Mouse (Mus musculus) c-Kit-negative CD71-positive TER-119-positive erythroid progenitor cells, embryonic 14.5 days (primary cell): ENCODE measurements at regions not wholly inside any gene's neighbourhood (a gene's known extent, or its start where the extent isn't known, plus 50 kb on each side); places are given as distances from the start of the nearest gene placed in this dataset.

ENCODE experiments used
- DNase-seq: peaks from one replicate; pipeline ENCODE4 v3.0.0-alpha.2; 2013; ENCODE audit warnings: low read depth, low spot score

DNA sequence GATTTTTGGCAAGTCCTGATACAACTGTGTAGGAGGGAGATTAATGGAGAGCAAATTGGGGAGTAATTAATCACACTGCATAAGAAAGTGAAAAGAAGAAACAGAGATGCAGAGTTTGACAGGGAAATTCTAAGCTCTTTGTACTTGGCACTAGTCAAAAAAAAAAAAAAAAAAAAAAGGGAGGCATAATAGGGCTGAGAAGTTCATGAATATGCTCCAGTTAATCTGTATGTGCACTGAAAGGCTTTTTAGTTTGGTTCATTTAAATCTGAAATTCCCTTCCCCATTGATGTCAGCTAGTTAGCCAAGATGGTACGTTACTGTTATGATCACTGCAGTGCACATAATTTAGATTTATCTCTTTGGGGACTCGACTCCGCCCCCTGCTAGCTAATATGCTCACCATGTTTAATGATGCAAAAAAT, 470.8 kb upstream of the Map3k7 start:
- no peak for DNase-seq

DNA sequence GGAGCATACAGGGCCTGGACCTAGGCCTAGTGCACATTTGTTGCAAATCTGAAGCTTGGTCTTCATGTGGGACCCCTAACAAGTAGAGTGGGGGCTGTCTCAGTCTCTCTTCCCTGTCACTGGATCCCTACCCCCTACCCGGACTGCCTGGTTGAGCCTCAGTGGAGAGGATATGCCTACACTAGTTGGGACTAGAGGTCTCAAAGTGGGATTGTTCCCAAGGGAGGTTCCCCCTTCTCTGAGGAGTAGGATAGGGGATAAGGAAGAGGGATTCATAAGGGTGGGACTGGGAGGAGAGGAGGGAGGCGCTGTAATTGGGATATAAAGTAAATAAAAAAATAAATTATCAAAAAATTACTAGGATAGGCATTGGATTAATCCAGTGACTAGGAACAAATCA, 464.0 kb upstream of the Map3k7 start:
- no peak for DNase-seq

DNA sequence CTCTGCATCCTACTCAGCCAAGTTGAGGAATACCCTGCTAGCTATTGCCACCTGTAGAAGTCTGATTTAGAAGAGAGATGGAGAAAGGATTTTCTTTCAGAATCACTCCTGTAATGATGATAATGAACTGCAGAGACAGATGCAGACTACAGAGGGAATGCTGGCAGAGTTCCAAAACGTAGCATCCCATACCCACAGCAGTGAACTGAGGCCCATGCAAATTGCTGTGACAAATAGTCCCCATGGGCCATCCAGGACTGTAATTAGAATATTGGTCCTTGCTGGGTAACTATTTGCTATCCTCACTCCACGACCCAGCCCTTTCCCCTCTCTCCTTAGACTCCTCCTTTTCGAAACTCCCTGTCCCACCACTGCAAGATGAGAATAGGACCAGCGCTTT, 463.5 kb upstream of the Map3k7 start:
- no peak for DNase-seq

DNA sequence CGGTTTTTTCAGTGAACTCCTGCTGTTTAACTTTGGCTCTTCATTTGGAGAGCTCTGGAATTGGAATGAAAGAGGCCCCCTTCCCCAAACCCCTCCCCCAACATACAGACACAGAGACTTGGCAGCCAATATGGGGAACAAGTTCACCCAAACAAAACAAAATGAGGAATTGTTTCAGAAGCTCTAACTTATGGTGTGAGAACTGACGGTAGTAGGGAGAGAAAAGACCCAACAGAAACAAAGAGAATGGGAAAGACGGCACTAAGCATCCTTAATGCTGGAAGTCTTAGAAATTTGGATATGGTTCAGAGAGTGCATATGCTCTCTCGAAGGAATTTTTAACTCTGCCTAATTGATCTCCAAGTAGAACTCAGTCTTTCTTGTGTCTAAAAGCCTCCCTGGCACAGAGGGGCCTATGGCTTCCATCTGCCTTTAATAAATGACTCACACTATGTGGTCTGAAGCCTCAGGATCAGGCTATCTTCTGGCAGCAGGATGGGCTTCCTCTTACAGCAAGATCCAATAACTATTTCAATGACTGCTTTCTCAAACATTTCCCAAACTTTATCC, 438.2 kb upstream of the Map3k7 start:
- DNase-seq, result no peak

DNA sequence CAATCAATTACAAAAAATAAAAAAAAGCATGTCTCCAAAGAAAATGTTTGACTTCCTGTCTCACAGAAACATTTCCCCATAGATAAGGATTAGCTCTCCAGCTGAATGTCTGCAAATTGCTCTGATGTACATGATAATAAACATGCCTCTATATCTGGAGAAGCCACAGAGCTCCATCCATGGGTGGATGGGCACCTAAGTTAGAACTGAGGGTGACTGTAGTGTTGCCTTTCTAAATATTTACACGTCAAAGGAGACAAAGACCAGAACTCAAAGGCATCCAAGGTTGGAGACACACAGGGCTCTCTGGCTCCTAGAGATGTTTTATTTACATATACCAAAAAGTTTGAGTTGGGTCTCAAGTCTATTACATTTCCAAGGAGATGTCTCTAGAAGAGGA, 427.1 kb upstream of the Map3k7 start:
- no peak for DNase-seq

DNA sequence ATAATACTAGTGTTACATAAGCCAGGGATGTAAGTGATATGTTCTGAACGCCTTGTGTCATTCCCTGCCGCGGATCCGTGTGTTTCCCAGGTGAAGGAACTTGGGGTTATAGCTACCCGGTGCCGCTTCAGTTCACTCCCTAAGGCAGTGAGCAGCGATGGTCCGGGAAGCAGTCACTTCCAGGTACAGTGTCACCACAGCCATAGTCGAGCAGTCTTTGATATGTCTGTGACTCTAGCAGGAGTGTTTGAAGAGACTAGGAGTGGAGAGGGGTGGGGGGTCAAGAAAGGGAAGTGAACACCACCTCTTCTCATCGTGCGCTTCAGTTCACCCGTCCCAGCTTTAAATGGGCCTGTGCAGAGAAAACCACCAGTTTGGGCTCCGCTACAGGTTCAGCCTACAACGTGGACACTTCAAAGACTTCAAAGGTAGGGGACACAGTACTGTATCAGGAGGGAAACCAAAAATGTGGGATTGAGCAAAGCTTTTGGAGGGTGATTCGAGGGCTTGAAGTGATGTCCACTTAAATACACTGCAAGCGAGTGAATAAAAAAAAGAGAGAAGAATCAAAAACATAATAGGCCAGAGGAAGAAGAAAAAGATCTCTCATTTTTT, 410.0 kb upstream of the Map3k7 start:
- DNase-seq, result no peak

DNA sequence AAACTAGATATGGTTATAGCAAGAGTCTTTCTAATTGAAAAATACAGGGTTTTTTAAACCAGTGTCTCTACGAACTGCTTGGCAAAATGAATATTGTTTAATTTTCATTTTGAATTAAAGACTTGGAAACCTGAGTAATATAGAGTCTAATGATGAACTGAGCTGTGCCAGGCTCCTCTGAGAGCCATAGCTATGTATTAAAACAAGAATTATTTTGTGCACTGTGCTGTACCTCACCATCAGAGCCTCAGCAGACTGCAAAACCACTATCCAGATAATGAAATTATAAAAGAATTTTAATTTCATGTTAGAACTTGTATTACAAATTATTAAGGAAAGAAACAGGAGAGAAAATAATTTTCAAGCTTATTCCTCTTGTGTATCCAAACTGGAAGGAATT, 408.8 kb upstream of the Map3k7 start:
- DNase-seq, result no peak

DNA sequence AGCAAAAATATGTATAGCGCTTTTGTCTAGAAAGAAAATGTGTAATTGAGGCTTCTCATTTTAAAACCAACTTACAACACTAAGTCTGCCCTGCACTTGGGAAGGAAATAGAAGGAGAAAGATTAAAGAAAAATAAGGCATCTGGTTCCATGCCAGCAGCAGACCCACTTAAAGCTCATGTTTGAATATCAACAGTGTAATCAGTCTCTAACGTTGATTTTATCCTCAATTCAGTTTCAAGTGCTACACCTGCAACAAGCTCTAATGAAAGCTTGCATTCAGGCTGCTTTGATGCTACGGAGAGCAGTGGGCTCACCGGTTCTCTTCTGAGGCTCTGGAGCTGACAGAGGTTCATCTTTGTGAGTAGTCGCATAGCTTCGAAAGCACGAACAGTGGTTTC, 406.6 kb upstream of the Map3k7 start:
- DNase-seq, result no peak

DNA sequence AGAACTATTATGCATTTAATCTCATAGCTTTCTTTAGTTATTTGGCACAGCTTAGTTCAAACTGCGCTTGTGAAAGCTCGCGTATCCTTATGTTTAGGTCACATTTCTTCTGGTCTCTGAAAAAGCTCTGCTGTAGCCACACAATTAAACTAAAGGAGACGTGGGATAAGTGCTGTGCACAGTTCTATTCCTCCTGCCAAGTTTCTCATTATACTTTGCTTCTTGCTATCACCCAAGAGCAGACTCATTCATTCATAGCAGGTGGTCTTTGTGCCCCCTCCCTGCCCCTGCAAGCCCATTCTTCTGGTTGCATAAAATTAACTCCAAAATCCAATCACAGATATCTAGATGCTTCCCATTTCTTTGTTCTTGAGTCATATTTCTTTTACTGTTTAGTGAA, 403.6 kb upstream of the Map3k7 start:
- no peak for DNase-seq

DNA sequence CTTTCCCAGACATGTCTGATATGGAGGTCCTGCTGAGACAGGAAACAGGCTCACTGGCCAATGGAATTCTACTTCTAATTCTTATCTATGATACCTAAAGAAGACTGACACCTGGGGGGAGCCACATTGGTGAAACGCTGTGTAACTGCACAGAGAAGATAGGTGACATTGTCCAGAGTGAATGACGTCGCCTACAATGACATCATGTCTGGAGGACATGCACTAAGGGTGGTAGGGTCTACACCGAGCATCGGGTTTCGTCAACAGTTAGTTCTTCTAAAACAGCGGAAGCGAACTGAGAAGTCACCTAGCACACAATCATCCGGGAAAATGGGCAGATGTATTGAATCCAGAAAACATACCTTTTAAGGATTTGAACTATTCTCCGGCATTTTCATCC, 402.7 kb upstream of the Map3k7 start:
- DNase-seq, result no peak

DNA sequence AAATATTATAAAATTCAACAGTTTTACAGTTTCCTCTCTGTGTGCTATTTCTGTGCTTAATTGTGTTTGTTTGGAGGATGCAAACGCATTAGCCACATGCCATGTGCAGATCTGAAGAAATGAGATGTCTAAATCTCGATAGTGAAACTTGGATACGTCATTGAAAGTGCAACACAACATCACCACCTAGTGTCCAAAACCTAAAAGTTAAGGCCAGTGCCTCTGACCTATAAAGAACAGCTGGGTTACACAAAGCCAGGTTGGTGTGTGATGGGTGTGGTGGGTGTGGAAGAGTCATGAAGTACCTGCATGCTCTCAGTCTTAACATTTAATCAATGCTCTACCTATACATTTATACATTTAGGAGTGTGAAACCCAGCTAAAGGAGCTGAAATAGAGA, 402.1 kb upstream of the Map3k7 start:
- no peak for DNase-seq

DNA sequence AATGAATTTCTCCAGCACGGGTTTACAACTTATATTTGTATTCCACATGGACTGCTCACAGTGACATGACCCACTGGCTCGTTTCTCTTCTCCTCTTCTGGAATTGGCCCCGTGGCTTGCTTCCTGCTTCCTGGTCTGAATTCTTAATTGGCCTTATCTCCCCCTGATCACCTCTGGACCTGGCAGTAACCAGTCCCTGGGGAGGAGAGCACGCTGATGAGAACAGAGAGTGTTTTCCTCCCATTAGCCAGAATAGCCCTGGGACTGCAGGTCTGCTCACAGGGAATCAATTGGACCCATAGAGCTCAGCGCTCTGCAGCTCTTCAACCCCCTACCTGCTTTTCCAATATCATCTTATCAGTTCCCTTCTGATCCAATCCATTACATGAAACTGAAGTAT, 397.7 kb upstream of the Map3k7 start:
- no peak for DNase-seq

DNA sequence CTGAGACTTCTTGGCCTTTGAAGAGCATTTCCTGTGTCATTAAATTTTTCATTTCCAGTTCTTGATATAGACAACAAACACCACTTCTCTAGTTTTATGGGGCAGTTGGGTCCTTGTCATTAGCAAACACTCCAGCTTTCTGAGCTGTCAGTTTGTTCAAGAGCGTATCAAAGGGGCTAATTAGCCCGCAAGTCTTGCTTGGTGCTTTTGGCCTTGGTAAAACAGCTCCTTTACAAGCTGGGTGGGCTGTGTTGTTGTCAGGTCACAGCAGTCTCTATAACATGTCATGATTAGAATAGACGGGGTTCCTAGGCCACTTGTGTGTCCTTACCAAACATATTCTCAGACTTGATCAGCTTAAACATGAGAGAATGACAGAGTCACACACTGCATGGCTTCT, 397.1 kb upstream of the Map3k7 start:
- no peak for DNase-seq

DNA sequence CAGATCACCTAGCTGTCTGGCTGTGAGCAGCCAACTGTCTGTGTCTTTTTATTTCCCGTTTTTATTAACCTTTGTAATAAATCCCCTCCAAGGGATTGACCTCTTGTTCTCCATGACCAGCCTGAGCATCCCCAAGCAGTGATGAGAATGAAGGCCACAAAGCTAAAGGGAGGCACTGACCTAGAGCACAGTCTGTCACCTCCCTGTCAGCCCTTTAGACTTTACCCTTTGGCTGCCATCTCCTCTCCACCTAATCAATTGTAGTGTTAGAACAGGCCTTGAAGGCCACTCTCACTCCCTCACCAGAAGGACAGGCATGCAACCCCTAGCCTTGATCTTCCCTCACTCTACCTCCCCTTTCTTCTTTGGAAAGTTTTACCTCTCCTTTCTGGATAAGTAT, 394.2 kb upstream of the Map3k7 start:
- no peak for DNase-seq

DNA sequence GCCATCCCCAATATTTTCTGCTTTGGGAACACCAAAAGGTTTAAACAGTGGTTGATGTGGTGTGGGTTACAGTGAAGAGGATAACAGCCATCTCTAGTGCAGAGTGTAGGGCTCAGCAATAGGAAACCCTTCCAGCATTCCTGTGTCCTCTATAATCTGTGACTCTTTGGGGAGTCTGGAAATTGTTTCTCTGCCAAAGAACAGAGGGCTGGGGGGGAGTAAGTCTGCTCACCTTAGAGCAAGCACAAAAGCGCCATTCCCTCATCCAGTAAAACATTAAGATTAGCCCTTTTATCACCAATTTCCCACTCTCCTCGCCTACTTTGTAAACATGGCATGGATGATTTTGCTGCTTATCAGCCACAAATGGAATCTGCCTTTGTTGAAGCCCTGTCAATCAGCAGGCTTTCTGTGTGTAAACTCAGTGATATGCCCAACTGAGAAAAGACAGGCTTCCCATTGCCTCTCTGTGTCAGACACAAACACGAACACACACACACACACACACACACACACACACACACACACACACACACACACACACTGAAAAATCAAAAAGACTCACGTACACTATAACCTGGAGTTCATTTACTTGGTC, 386.8 kb upstream of the Map3k7 start:
- DNase-seq, result no peak

DNA sequence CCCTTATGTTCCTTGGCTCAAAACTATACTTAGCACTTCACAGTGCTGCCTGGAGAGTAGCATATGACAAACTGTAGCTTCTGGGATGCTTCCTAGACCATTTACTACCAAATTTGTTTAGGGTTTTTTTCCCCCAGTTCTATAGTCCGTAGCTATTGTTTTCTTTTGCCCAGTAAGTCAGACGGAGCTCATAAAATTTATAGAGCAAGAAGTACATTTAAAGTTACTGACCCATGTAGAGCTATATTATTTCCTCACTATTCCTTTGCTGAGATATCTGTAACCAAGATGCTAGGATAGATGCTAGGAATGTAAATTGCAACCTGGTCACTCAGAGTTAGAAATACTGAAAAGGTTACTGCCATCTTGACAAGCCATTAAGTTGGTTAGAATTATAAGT, 380.4 kb upstream of the Map3k7 start:
- no peak for DNase-seq

DNA sequence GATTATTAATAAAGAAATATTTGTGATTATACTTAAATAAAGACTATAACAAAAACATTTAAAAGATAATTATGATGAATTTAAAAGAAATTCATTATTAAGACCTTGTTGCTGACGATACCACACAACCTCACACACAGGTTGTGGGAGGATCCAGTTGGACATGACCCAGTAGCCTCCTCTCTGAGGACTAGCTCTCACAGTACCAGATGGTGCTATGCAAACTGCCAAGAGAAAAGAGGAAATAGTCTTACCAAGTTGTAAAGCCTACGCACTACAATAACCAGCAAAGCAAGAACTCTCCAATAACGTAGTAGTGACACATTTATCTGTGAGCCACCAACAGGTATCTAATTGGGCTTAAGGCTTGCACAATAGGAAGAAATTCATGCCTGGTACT, 379.7 kb upstream of the Map3k7 start:
- no peak for DNase-seq

DNA sequence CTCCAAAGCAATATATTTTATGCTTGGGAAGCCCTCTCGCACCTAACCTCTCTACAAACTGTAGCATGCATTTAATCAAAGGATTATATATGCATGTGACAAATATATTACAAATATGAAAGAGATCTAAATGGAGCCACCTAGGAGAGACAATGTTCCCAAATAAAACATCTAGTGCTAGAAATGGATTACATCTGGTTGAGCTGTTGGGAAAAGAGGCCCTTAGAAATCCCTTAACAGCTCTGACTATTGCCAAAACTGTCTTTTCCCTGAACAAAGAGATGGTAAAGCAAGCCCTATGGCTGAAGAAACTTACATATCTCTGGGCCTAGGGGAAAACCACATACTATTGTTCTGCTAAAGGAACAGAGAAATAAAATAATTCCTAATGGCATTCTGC, 369.8 kb upstream of the Map3k7 start:
- no peak for DNase-seq

DNA sequence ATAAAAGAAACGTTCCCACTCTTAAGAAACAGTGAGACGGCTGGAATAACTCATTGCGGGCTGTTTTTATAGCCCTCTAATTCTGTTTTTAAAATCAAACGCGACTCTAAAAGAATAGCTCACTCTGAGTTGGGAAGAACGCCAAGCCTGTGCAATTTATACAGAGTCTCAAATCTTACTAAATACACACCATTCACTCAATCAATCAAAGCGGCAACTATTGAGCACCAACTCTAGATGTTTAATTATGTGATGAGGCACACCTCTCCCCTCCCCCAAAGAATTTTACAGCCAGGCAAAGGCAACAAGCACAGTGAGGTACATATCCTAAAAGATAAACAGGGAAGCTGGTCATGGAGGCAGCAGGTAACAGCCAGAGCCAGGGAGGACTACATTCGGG, 362.4 kb upstream of the Map3k7 start:
- no peak for DNase-seq

DNA sequence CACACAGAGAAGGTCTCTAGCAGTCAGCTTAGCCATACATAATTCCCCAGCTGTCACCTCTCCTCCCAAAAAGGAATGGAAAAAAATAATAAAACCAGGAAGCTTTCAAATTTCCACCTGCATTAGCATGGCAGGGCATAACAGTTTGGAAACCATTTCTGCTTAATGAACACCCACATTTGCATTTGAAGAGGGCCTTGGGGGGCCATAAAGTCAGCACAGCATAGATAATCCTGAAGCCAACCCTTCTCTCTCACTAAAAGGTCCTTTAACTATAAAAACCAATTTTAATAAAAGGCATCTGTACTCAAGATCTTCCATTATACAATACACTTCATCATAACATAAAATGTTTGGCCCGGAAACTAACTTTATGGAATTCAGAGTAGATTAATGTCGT, 360.1 kb upstream of the Map3k7 start:
- no peak for DNase-seq

DNA sequence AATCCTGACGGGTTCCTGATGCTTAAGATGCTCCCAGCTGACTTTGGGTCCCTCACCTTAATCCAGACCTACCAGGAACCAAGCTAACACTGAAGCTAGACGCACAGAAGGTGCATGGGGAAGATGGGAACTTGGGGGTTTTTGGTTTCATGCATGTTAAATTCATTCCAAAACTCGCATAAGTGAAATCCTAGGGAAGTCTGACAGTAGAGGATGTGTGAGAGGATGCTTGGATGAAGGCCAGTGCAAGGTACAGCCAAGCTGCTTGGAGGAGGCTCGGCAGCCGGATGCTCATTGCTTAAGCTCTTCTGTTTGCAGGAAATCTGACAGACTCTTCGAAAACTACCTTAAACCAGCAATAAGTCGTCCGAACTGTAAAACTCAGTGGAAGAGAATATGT, 355.1 kb upstream of the Map3k7 start:
- DNase-seq, result no peak

DNA sequence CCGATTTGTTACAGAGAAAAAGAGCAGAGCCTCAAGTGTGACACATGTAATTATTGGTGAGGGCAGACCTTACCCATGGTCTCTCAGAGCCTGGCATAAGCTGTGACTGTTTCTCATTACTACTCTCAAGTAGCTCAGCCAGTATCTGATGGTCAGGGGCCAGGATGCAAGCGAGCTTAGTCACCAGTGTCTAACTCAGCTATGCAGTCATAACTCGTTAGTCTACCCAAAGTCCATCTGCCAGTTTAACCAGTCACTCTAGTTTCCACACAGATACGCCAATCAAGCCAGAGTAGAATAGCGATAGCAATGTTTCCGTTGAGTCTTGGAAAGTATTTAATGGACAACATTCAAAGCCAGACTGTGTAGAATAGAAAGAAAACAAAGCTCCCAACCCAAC, 354.3 kb upstream of the Map3k7 start:
- no peak for DNase-seq

DNA sequence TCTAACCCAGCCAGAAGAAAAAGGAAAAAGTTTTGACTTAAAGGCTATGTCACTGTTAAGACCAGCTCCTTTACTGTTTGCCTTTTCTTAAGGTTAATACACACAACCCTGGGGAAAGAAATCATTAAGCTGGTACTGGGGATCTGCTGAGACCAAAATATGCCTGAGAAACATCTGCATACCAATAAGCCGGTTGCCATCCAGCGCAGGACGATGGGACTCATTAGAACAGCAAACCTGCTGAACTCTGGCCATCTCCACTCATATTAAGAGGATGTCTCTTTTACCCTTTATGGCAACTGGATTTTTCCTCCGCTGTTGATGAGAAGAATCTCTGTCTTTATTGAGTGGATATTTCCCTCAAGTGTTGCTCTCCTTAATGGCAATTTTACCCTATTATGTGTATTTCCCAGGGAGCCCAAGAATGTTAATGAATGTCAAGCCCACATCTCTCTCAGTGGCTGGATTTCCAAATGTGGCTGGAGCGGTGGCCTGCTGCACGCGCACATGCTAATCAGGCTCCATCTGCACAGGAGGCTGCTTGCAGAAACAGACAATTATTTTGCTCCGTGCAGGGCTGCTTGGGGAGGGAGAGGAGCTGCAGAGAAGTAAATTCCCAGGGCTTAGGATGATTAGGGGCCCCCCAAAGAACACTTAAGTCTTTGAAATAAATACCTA, 351.6 kb upstream of the Map3k7 start:
- DNase-seq, result no peak
